Mouse (Mus musculus) E14TG2a.4 (cell line): Measurements from ENCODE around the gene Pycr2.

Experiments used
- CTCF ChIP-seq: conservative IDR thresholded peaks from 2 replicates; pipeline ENCODE4 v1.5.1; 2014; ENCODE audit warnings: low read length
- NANOG ChIP-seq: IDR thresholded peaks from 2 replicates; pipeline ENCODE4 v1.6.1; 2014; ENCODE audit warnings: borderline replicate concordance, low read length, mixed read lengths
- POU5F1 ChIP-seq: IDR thresholded peaks from 2 replicates; pipeline ENCODE4 v1.6.1; 2014; ENCODE audit warnings: low read length, borderline replicate concordance

DNA sequence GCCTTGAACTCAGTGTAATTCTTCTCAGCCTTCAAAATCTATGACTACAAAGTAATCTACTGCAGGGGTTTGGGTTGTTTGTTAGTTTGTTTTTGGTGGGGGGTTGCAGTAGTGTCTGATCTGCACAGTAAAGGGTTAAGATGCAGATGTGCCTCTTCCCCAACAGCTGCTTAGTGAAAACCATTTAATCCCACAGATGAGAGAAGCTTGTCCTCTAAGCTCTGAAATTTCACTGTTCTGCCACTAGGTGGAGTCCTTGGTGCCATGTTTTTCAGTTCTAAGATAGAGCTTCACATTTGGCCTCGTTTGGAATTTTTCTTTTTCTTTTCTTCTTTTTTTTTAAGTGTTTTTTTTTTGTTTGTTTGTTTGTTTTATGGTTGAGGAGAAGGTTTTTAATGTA lies 40.5 kb upstream of the Pycr2 start:
- TF ChIP-seq CTCF: peak; percentile 91
- TF ChIP-seq NANOG: no peak
- TF ChIP-seq POU5F1: no peak
